Mouse (Mus musculus): ENCODE measurements around the gene Rab7. TPM values are rescaled to one million over a fixed set of nuclear protein-coding genes. Genes with fewer than 3 reads are reported as not detected.
"Not testable (repeated sequence)": the region's sequence is repeated elsewhere in the genome, so short reads cannot be mapped to it uniquely, and the experiment has no call there.

Rab7 gene
- polyA plus RNA-seq, 1 experiment from 2014 or later: 175 TPM

DNA sequence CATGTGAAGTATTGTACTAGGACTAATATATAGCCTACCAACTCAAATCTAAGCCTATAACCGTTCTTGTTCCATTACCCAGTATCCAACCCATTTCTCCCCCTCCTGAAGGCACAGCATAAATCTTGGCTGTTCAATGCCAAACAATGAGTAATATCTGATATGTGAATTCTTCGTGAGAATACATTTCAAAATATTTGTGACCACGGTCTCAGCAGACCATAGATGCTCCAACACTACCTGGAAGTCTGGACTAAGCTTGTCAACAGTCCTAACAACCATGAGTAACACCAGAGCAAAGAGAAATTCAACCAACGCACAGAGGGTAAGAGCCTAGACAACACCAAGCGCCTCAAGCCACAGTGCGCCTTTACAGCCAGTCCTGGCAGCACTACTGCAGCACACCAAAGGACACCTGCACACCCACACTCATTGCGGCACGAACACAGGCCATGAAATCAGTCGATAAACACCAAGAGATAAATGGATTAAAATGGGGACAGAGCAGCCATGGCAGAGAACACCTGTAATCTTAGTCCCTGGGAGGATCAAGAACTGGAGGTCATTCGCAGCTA lies 21.7 kb downstream of the Rab7 start:
- no peak for ATAC-seq (ENCODE audit: insufficient number of reproducible peaks, insufficient read depth, low FRiP score, low TSS enrichment)
- H3K36me3 ChIP-seq: peaks cover 11% of the 10 kb centered on the region; the same call in 1 of the 2 replicates
- 0 out of 2 replicates have a peak, but pooled peaks cover 3% of the 10 kb centered on the region for H3K4me1 ChIP-seq
- no peak overlapping the region for H3K4me3 ChIP-seq
- H3K27me3 ChIP-seq: no peaks in the 10 kb centered on the region
- no peak overlapping the region for H3K9ac ChIP-seq
- H3K9me3 ChIP-seq: no peaks in the 10 kb centered on the region
- H3K27ac ChIP-seq: no peak overlapping the region
- H3K4me2 ChIP-seq (replicated peaks): no peak overlapping the region
- WGBS: 99% methylated on average over 10 of the region's 10 CpGs

DNA sequence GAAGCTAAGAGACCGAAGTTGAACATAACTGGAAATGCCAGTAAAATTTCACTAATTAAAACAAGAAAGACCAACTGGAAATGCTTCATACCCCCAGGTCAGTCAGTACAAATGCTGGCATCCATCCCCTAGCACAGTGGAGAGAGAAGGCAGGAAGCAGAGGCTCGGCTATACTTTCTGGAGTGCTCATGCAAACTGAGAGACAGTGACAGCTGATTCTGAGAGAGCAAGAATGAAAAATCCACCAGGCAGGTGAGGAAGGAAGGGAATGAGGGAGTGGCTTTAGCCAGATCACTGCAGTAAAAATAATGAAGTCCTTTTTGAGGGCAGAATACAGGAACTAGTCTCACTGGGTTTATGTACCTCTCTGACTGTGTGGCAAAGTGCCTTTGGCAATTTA lies 25.9 kb downstream of the Rab7 start:
- ATAC-seq (ENCODE audit: insufficient number of reproducible peaks, insufficient read depth, low FRiP score, low TSS enrichment): no peak
- Histone ChIP-seq H3K4me1 (0 out of 2 replicates have a peak, but pooled peaks cover 3% of the 10 kb centered on the region), H3K9me3 (no peaks in the 10 kb centered on the region), H3K36me3 (no peaks in the 10 kb centered on the region), H3K27ac (no peak overlapping the region), H3K4me3 (no peak overlapping the region), H3K9ac (no peak overlapping the region), H3K4me2 (replicated peaks) (no peak overlapping the region), H3K27me3 (no peaks in the 10 kb centered on the region)
- WGBS: 55% methylated on average over 2 of the region's 2 CpGs

- no peak for ATAC-seq (ENCODE audit: insufficient number of reproducible peaks, insufficient read depth, low FRiP score, low TSS enrichment)
- Histone ChIP-seq H3K4me3 (no peak overlapping the region), H3K9ac (no peak overlapping the region), H3K9me3 (no peaks in the 10 kb centered on the region), H3K36me3 (peaks cover 8% of the 10 kb centered on the region; the same call in 1 of the 2 replicates), H3K27me3 (no peaks in the 10 kb centered on the region), H3K4me1 (0 out of 2 replicates have a peak, but pooled peaks cover 3% of the 10 kb centered on the region), H3K27ac (no peak overlapping the region), H3K4me2 (replicated peaks) (no peak overlapping the region)
- WGBS: 54% methylated on average over 4 of the region's 4 CpGs
Observed at GRCm38 (mm10) chr6:88017821-88018220, 27.2 kb downstream of the Rab7 start.

GRCm38 (mm10) chr6:88015797-88016196 lies 29.3 kb downstream of the Rab7 start:
- H3K27me3 ChIP-seq: no peaks in the 10 kb centered on the region
- no peak overlapping the region for H3K9ac ChIP-seq
- H3K4me3 ChIP-seq: no peak overlapping the region
- H3K36me3 ChIP-seq: peaks cover 13% of the 10 kb centered on the region
- H3K9me3 ChIP-seq: no peaks in the 10 kb centered on the region
- no peak overlapping the region for H3K27ac ChIP-seq
- 67% methylated on average over 2 of the region's 2 CpGs for WGBS
- no peak overlapping the region for H3K4me2 ChIP-seq (replicated peaks)
- no peak for ATAC-seq (ENCODE audit: insufficient number of reproducible peaks, insufficient read depth, low FRiP score, low TSS enrichment)
- H3K4me1 ChIP-seq: 0 out of 2 replicates have a peak, but pooled peaks cover 3% of the 10 kb centered on the region

GRCm38 (mm10) chr6:88013456-88013855 lies 31.6 kb downstream of the Rab7 start:
- H3K4me3 ChIP-seq: no peak overlapping the region
- H3K36me3 ChIP-seq: peaks cover 30% of the 10 kb centered on the region

GRCm38 (mm10) chr6:88012601-88013000 lies 32.5 kb downstream of the Rab7 start:
- Histone ChIP-seq H3K27me3 (no peaks in the 10 kb centered on the region), H3K4me3 (no peak overlapping the region), H3K4me1 (no peaks in the 10 kb centered on the region), H3K36me3 (peaks cover 37% of the 10 kb centered on the region), H3K4me2 (replicated peaks) (no peak overlapping the region), H3K9me3 (no peaks in the 10 kb centered on the region), H3K27ac (no peak overlapping the region), H3K9ac (no peak overlapping the region)
- ATAC-seq (ENCODE audit: insufficient number of reproducible peaks, insufficient read depth, low FRiP score, low TSS enrichment): no peak
- 76% methylated on average over 2 of the region's 2 CpGs for WGBS

More at GRCm38 (mm10) chr6:88013456-88013855, 31.6 kb downstream of the Rab7 start:
- Histone ChIP-seq H3K4me1 (no peaks in the 10 kb centered on the region), H3K4me2 (replicated peaks) (no peak overlapping the region), H3K9me3 (no peaks in the 10 kb centered on the region), H3K9ac (no peak overlapping the region), H3K27ac (no peak overlapping the region), H3K27me3 (no peaks in the 10 kb centered on the region)
- no peak for ATAC-seq (ENCODE audit: insufficient number of reproducible peaks, insufficient read depth, low FRiP score, low TSS enrichment)
- 82% methylated on average over 4 of the region's 4 CpGs for WGBS

- H3K27ac ChIP-seq; ATAC-seq (ENCODE audit: insufficient number of reproducible peaks, insufficient read depth, low FRiP score, low TSS enrichment); H3K27me3 ChIP-seq; H3K9ac ChIP-seq; H3K9me3 ChIP-seq; H3K4me3 ChIP-seq; H3K4me2 ChIP-seq (replicated peaks); H3K4me1 ChIP-seq: not testable (repeated sequence)
- 77% methylated on average over 1 of the region's 1 CpGs for WGBS
- peaks cover 52% of the 10 kb centered on the region for H3K36me3 ChIP-seq
Observed at GRCm38 (mm10) chr6:88011106-88011505, 34.0 kb downstream of the Rab7 start.

GRCm38 (mm10) chr6:88009209-88009608 lies 35.9 kb downstream of the Rab7 start:
- ATAC-seq (ENCODE audit: insufficient number of reproducible peaks, insufficient read depth, low FRiP score, low TSS enrichment): no peak
- Histone ChIP-seq H3K9me3 (no peaks in the 10 kb centered on the region), H3K4me2 (replicated peaks) (no peak overlapping the region), H3K27me3 (no peaks in the 10 kb centered on the region), H3K4me3 (no peak overlapping the region), H3K9ac (no peak overlapping the region), H3K36me3 (peaks cover 58% of the 10 kb centered on the region), H3K27ac (no peak overlapping the region), H3K4me1 (no peaks in the 10 kb centered on the region)
- WGBS: 90% methylated on average over 4 of the region's 4 CpGs

- peaks cover 76% of the 10 kb centered on the region for H3K36me3 ChIP-seq
- H3K4me3 ChIP-seq; H3K9ac ChIP-seq; H3K9me3 ChIP-seq; H3K27me3 ChIP-seq; H3K4me1 ChIP-seq; ATAC-seq (ENCODE audit: insufficient number of reproducible peaks, insufficient read depth, low FRiP score, low TSS enrichment); H3K4me2 ChIP-seq (replicated peaks); H3K27ac ChIP-seq: not testable (repeated sequence)
- 91% methylated on average over 14 of the region's 14 CpGs for WGBS
Observed at GRCm38 (mm10) chr6:88004773-88005172, 40.3 kb downstream of the Rab7 start.

DNA sequence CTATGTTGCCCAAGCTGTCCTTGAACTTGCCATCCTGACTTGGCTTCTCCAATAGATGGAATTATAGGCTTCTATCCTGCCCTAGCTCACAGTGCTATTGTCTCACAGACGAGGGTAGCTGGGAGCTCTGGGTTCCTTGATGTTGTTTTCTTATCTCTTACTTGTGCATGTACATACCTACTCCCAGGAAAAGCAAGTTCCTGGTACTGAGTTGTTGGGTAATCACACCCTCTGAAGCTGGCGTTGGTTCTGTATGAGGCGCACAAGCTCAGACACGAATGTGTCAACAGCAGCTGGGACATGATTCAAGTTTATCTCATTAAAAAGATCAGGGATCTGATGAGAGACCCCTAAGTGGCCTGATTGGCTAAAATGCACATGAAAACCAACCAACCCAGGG lies 41.6 kb downstream of the Rab7 start:
- Histone ChIP-seq H3K27ac (no peak overlapping the region), H3K36me3 (peaks cover 76% of the 10 kb centered on the region), H3K4me3 (no peak overlapping the region), H3K9ac (no peak overlapping the region), H3K9me3 (no peaks in the 10 kb centered on the region), H3K4me2 (replicated peaks) (no peak overlapping the region), H3K27me3 (no peaks in the 10 kb centered on the region), H3K4me1 (no peaks in the 10 kb centered on the region)
- ATAC-seq (ENCODE audit: insufficient number of reproducible peaks, insufficient read depth, low FRiP score, low TSS enrichment): no peak
- WGBS: 83% methylated on average over 4 of the region's 4 CpGs

DNA sequence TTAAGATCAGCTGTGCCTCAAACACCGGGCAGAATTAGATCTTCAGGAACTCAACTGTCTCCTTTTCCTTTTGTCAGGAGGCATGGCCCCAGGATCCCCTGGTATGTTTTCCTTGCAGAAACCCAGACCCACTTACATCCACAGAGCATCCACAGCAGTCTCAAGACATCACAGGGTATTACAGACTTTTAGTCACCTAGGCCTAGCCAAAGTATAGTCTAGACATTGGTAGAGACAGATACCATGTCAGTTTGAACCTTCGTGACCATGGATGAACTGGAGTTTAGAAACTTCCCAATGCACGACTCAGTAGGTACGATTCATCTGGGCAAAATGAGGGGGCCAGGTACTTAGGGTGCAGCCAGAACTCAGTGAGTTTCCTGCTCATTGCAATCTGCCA lies 46.7 kb downstream of the Rab7 start:
- peaks cover 13% of the 10 kb centered on the region for H3K4me1 ChIP-seq
- no peak for ATAC-seq (ENCODE audit: insufficient number of reproducible peaks, insufficient read depth, low FRiP score, low TSS enrichment)
- no peaks in the 10 kb centered on the region for H3K9me3 ChIP-seq
- 78% methylated on average over 4 of the region's 4 CpGs for WGBS
- H3K27ac ChIP-seq: no peak overlapping the region
- H3K4me3 ChIP-seq: no peak overlapping the region
- H3K9ac ChIP-seq: no peak overlapping the region
- no peak overlapping the region for H3K4me2 ChIP-seq (replicated peaks)
- peaks cover 50% of the 10 kb centered on the region for H3K36me3 ChIP-seq
- H3K27me3 ChIP-seq: no peaks in the 10 kb centered on the region

DNA sequence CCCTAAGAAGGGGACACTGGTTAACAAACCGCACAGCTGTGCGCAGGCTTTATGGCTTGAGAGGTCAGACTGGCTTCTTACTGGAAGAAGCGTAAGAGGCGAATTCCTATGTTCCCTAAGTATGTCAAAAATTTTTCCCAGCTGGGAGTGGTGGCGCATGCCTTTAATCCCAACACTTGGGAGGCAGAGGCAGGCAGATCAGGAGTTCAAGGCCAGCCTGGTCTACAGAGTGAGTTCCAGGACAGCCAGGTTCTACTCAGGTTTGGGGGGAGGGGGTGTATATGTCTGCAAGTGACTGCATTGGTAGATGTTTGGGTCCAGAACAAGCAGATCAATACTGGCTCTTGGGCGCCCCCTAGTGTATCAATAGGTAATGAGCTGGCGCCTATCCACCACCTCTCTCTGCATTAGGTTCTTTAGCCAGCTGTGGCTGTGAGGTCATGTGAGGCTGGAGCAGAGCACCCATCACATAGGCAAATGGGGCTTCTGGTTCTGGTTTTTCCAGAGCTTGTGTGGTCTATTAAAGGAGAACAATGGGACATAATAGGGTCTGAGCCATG lies 47.3 kb downstream of the Rab7 start:
- ATAC-seq (ENCODE audit: insufficient number of reproducible peaks, insufficient read depth, low FRiP score, low TSS enrichment): no peak
- H3K27ac ChIP-seq: no peak overlapping the region
- no peak overlapping the region for H3K4me2 ChIP-seq (replicated peaks)
- H3K27me3 ChIP-seq: no peaks in the 10 kb centered on the region
- H3K4me3 ChIP-seq: no peak overlapping the region
- H3K9me3 ChIP-seq: no peaks in the 10 kb centered on the region
- no peak overlapping the region for H3K9ac ChIP-seq
- WGBS: 56% methylated on average over 7 of the region's 7 CpGs
- peaks cover 18% of the 10 kb centered on the region for H3K4me1 ChIP-seq
- H3K36me3 ChIP-seq: peaks cover 44% of the 10 kb centered on the region

Data from embryonic facial prominence, embryonic 12.5 days (tissue).